Mouse (Mus musculus) E14TG2a.4 (cell line): ENCODE data around the gene Mamdc2.

Experiments used
- CTCF ChIP-seq: conservative IDR thresholded peaks from 2 replicates; pipeline ENCODE4 v1.5.1; 2014; ENCODE audit warnings: low read length
- NANOG ChIP-seq: IDR thresholded peaks from 2 replicates; pipeline ENCODE4 v1.6.1; 2014; ENCODE audit warnings: borderline replicate concordance, low read length, mixed read lengths

GRCm38 (mm10) chr19:23354738-23355137, 93.5 kb downstream of the Mamdc2 start:
- TF ChIP-seq CTCF (no peak), NANOG (no peak)
